Mouse (Mus musculus) urinary bladder, postnatal 14 days (tissue): Measurements from ENCODE around the gene Hspg2.
"Not testable (repeated sequence)": the region's sequence is repeated elsewhere in the genome, so short reads cannot be mapped to it uniquely, and the experiment has no call there.

ENCODE experiments used
- DNase-seq: peaks from one replicate; pipeline ENCODE4 v3.0.0; 2021; ENCODE audit warnings: low spot score

Gene Hspg2

GRCm38 (mm10) chr4:137578181-137578845 is 109.7 kb downstream of the Hspg2 start:
- peak; percentile 47 for DNase-seq

- DNase-seq, result peak; percentile 18
Observed at GRCm38 (mm10) chr4:137579789-137580188, 111.2 kb downstream of the Hspg2 start.

- DNase-seq, result no peak
Observed at GRCm38 (mm10) chr4:137580299-137580698, 111.7 kb downstream of the Hspg2 start.

- DNase-seq, result peak; percentile 14
Observed at GRCm38 (mm10) chr4:137581815-137582214, 113.2 kb downstream of the Hspg2 start.

- DNase-seq, result not testable (repeated sequence)
Observed at GRCm38 (mm10) chr4:137589095-137589494, 120.5 kb downstream of the Hspg2 start.

GRCm38 (mm10) chr4:137589586-137589985 is 121.0 kb downstream of the Hspg2 start:
- DNase-seq, result no peak

GRCm38 (mm10) chr4:137590961-137591360 is 122.4 kb downstream of the Hspg2 start:
- DNase-seq, result no peak

- DNase-seq, result peak; percentile 100
Observed at GRCm38 (mm10) chr4:137593601-137594495, 125.3 kb downstream of the Hspg2 start, which contains the start of gene Usp48. Usp48 (plus strand) TSS chr4:137593755.

- DNase-seq, result peak; percentile 21
Observed at GRCm38 (mm10) chr4:137594496-137595270, 126.1 kb downstream of the Hspg2 start.

GRCm38 (mm10) chr4:137597098-137597630 is 128.6 kb downstream of the Hspg2 start:
- DNase-seq, result no peak

GRCm38 (mm10) chr4:137598577-137598976 is 130.0 kb downstream of the Hspg2 start:
- no peak for DNase-seq

GRCm38 (mm10) chr4:137603449-137604171 is 135.0 kb downstream of the Hspg2 start:
- DNase-seq, result no peak

GRCm38 (mm10) chr4:137607023-137607422 is 138.5 kb downstream of the Hspg2 start:
- DNase-seq, result no peak

- no peak for DNase-seq
Observed at GRCm38 (mm10) chr4:137609281-137609680, 140.7 kb downstream of the Hspg2 start.

- peak; percentile 17 for DNase-seq
Observed at GRCm38 (mm10) chr4:137609702-137610101, 141.1 kb downstream of the Hspg2 start.

GRCm38 (mm10) chr4:137610256-137610655 is 141.7 kb downstream of the Hspg2 start:
- DNase-seq, result no peak
